In the genomic region with DNA sequence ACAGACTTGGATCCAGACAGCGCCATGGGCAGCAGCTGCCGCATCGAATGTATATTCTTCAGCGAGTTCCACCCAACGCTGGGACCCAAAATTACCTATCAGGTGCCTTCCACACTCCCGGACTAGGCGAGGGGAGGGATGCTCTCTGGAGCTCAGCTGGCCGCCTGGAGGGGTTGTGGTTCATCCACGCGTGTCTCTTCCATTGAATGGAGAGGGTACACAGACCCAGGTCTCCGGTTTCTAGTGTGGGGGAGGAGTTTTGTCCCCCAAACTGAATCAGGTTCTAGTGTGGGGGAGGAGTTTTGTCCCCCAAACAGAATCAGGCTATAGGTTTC, we compare ENCODE assay signal across 8 mouse cellular contexts. TPM values are rescaled to one million over a fixed set of nuclear protein-coding genes. Genes with fewer than 3 reads are reported as not detected.
A peak's percentile ranks its signal among the peaks of the same experiment; 100 is the strongest.
DNase-seq lines count a peak whose midpoint lies in the region; ATAC-seq and TF ChIP-seq lines count a peak whose summit lies in the region.

No protein-coding gene starts in this region.

- H3K27ac ChIP-seq in kidney, embryonic 14.5 days (ENCODE audit: low read depth, low read length): 0 out of 2 replicates have a peak overlapping the region, but pooled peaks have one; percentile 44
- H3K27ac ChIP-seq in cortical plate, adult 2 months (ENCODE audit: insufficient read depth, low read length): no peak overlapping the region
- no peak overlapping the region for H3K27ac ChIP-seq in intestine, embryonic 14.5 days (ENCODE audit: low read depth)
- H3K27ac ChIP-seq in midbrain, embryonic 16.5 days (ENCODE audit: low read length): peak overlapping the region; percentile 73

- TF ChIP-seq CTCF in cortical plate, adult 2 months (IDR thresholded peaks at IDR 0.05; ENCODE audit: extremely low read depth, insufficient read depth, low read length): no peak

- H3K27me3 ChIP-seq in kidney, embryonic 14.5 days (ENCODE audit: control insufficient read depth, insufficient read depth, low read length): no peaks in the 10 kb centered on the region
- no peaks in the 10 kb centered on the region for H3K27me3 ChIP-seq in intestine, embryonic 14.5 days (replicated peaks; ENCODE audit: control insufficient read depth, insufficient read depth, low read length)
- H3K27me3 ChIP-seq in midbrain, embryonic 16.5 days (ENCODE audit: control insufficient read depth, insufficient read depth, low read depth, low read length): no peaks in the 10 kb centered on the region

- peak; percentile 24 for ATAC-seq in kidney, embryonic 14.5 days (ENCODE audit: low FRiP score, low TSS enrichment)
- ATAC-seq in intestine, embryonic 14.5 days (replicated peaks; ENCODE audit: low FRiP score, low TSS enrichment, low read depth): peak; percentile 21; the same call in 1 of the 2 replicates
- peak; percentile 5; the same call in 1 of the 2 replicates for ATAC-seq in midbrain, embryonic 16.5 days

- H3K9me3 ChIP-seq in kidney, embryonic 14.5 days (ENCODE audit: control insufficient read depth, low read length): no peaks in the 10 kb centered on the region
- H3K9me3 ChIP-seq in intestine, embryonic 14.5 days (ENCODE audit: control insufficient read depth, low read length): no peaks in the 10 kb centered on the region
- H3K9me3 ChIP-seq in midbrain, embryonic 16.5 days (replicated peaks; ENCODE audit: control insufficient read depth, low read length, poor library complexity, severe bottlenecking): no peaks in the 10 kb centered on the region

- peak overlapping the region; percentile 77 for H3K4me2 ChIP-seq in kidney, embryonic 14.5 days (replicated peaks; ENCODE audit: low read depth, low read length)
- H3K4me2 ChIP-seq in intestine, embryonic 14.5 days (ENCODE audit: low read length): peak overlapping the region; percentile 97
- peak overlapping the region; percentile 97 for H3K4me2 ChIP-seq in midbrain, embryonic 16.5 days (ENCODE audit: low read length)

- DNase-seq in kidney, postnatal 4 days: no peak
- no peak for DNase-seq in intestine, embryonic 14.5 days (ENCODE audit: low spot score)
- DNase-seq in spleen, postnatal 4 days (ENCODE audit: low spot score in 2 of 2): no peak
- no peak for DNase-seq in adrenal gland, adult 2 months
- no peak for DNase-seq in cerebellum, postnatal 25 days

- H3K4me3 ChIP-seq in kidney, embryonic 14.5 days (ENCODE audit: low read length): peak overlapping the region; percentile 45
- H3K4me3 ChIP-seq in cortical plate, adult 2 months (ENCODE audit: insufficient read depth, low read length): peak overlapping the region; percentile 51
- H3K4me3 ChIP-seq in intestine, embryonic 14.5 days (ENCODE audit: low read depth, low read length): peak overlapping the region; percentile 87
- H3K4me3 ChIP-seq in midbrain, embryonic 16.5 days (ENCODE audit: low read depth, low read length): peak overlapping the region; percentile 69

- peaks cover 40% of the 10 kb centered on the region for H3K36me3 ChIP-seq in kidney, embryonic 14.5 days (ENCODE audit: control insufficient read depth, insufficient read depth, low read length)
- H3K36me3 ChIP-seq in intestine, embryonic 14.5 days (ENCODE audit: control insufficient read depth, insufficient read depth, low read length): peaks cover 50% of the 10 kb centered on the region
- H3K36me3 ChIP-seq in midbrain, embryonic 16.5 days (ENCODE audit: control insufficient read depth, insufficient read depth, low read length): peaks cover 34% of the 10 kb centered on the region

- peaks cover 16% of the 10 kb centered on the region for H3K4me1 ChIP-seq in kidney, embryonic 14.5 days (ENCODE audit: control insufficient read depth, insufficient read depth, low read length)
- H3K4me1 ChIP-seq in cortical plate, adult 2 months (ENCODE audit: control insufficient read depth, insufficient read depth, low read length): no peaks in the 10 kb centered on the region
- H3K4me1 ChIP-seq in intestine, embryonic 14.5 days (replicated peaks; ENCODE audit: control insufficient read depth, insufficient read depth, low read length): peaks cover 23% of the 10 kb centered on the region
- peaks cover 33% of the 10 kb centered on the region for H3K4me1 ChIP-seq in midbrain, embryonic 16.5 days (ENCODE audit: control insufficient read depth, insufficient read depth, low read length)

- H3K9ac ChIP-seq in kidney, embryonic 14.5 days (ENCODE audit: low read depth, low read length): peak overlapping the region; percentile 65
- H3K9ac ChIP-seq in intestine, embryonic 14.5 days (ENCODE audit: low read length): peak overlapping the region; percentile 55
- peak overlapping the region; percentile 74 for H3K9ac ChIP-seq in midbrain, embryonic 16.5 days (ENCODE audit: low read depth, low read length)

- TF ChIP-seq POLR2A in cortical plate, adult 2 months (IDR thresholded peaks at IDR 0.05; ENCODE audit: extremely low read depth, insufficient read depth, low read length): no peak

- WGBS in kidney, embryonic 14.5 days: under 1% methylated on average over 11 of the region's 11 CpGs
- under 1% methylated on average over 11 of the region's 11 CpGs for WGBS in intestine, embryonic 14.5 days
- 2% methylated on average over 11 of the region's 11 CpGs for WGBS in midbrain, embryonic 16.5 days

RNA-seq across cellular contexts. Expression of a gene that starts 0.3 kb away (rescaled TPM):
- polyA plus RNA-seq in kidney, embryonic 14.5 days (2014; fragmentation: Nextera tagmentation; extraction: Ambion mirVana): 41.0 and 48.6 TPM in 2 replicates
- 66.7 and 67.2 TPM in 2 replicates for polyA plus RNA-seq in cortical plate, adult 2 months (2012; rRNA removed)
- 34.8 and 42.2 TPM in 2 replicates for polyA plus RNA-seq in intestine, embryonic 14.5 days (2014; fragmentation: Nextera tagmentation; extraction: Ambion mirVana)
- 76.2 and 82.2 TPM in 2 replicates for polyA plus RNA-seq in midbrain, embryonic 16.5 days (2015; fragmentation: Nextera tagmentation; extraction: Ambion mirVana)
- total RNA-seq in adrenal gland, adult 2 months (2021): 10 to 100 TPM; 27.9 to 31.5 TPM
- polyA plus RNA-seq in adrenal gland, adult 2 months (2012; rRNA removed): 24.2 and 31.9 TPM in 2 replicates

RNA-seq across cellular contexts. Expression of a gene that starts 0.3 kb away (rescaled TPM):
- 28.7 and 32.3 TPM in 2 replicates for polyA plus RNA-seq in kidney, embryonic 14.5 days (2014; fragmentation: Nextera tagmentation; extraction: Ambion mirVana)
- 29.5 and 31.3 TPM in 2 replicates for polyA plus RNA-seq in cortical plate, adult 2 months (2012; rRNA removed)
- polyA plus RNA-seq in intestine, embryonic 14.5 days (2014; fragmentation: Nextera tagmentation; extraction: Ambion mirVana): 27.1 and 30.8 TPM in 2 replicates
- 44.4 and 50.7 TPM in 2 replicates for polyA plus RNA-seq in midbrain, embryonic 16.5 days (2015; fragmentation: Nextera tagmentation; extraction: Ambion mirVana)
- total RNA-seq in adrenal gland, adult 2 months (2021): 10 to 100 TPM; 14.6 to 22.0 TPM
- polyA plus RNA-seq in adrenal gland, adult 2 months (2012; rRNA removed): 59.1 and 68.0 TPM in 2 replicates

RNA-seq across cellular contexts. Expression of a gene that starts 4.8 kb away (rescaled TPM):
- 0.76 and 1.7 TPM in 2 replicates for polyA plus RNA-seq in kidney, embryonic 14.5 days (2014; fragmentation: Nextera tagmentation; extraction: Ambion mirVana)
- polyA plus RNA-seq in cortical plate, adult 2 months (2012; rRNA removed): 6.0 and 6.7 TPM in 2 replicates
- 0.54 TPM in 1 of 2 replicates, not detected in the other for polyA plus RNA-seq in intestine, embryonic 14.5 days (2014; fragmentation: Nextera tagmentation; extraction: Ambion mirVana)
- polyA plus RNA-seq in midbrain, embryonic 16.5 days (2015; fragmentation: Nextera tagmentation; extraction: Ambion mirVana): 3.5 and 6.1 TPM in 2 replicates
- total RNA-seq in adrenal gland, adult 2 months (2021): under 1 TPM; 0.45 to 0.52 TPM
- 0.37 and 0.61 TPM in 2 replicates for polyA plus RNA-seq in adrenal gland, adult 2 months (2012; rRNA removed)

RNA-seq across cellular contexts. Expression of a gene that starts 8.6 kb away (rescaled TPM):
- polyA plus RNA-seq in kidney, embryonic 14.5 days (2014; fragmentation: Nextera tagmentation; extraction: Ambion mirVana): 45.0 and 49.9 TPM in 2 replicates
- 35.4 and 36.5 TPM in 2 replicates for polyA plus RNA-seq in cortical plate, adult 2 months (2012; rRNA removed)
- 46.7 and 47.6 TPM in 2 replicates for polyA plus RNA-seq in intestine, embryonic 14.5 days (2014; fragmentation: Nextera tagmentation; extraction: Ambion mirVana)
- polyA plus RNA-seq in midbrain, embryonic 16.5 days (2015; fragmentation: Nextera tagmentation; extraction: Ambion mirVana): 45.2 and 47.2 TPM in 2 replicates
- total RNA-seq in adrenal gland, adult 2 months (2021): 10 to 100 TPM; 43.2 to 48.1 TPM
- 84.2 and 96.5 TPM in 2 replicates for polyA plus RNA-seq in adrenal gland, adult 2 months (2012; rRNA removed)

RNA-seq across cellular contexts. Expression of a gene that starts 9.0 kb away (rescaled TPM):
- polyA plus RNA-seq in kidney, embryonic 14.5 days (2014; fragmentation: Nextera tagmentation; extraction: Ambion mirVana): 53.2 and 60.1 TPM in 2 replicates
- polyA plus RNA-seq in cortical plate, adult 2 months (2012; rRNA removed): 24.4 and 24.5 TPM in 2 replicates
- 54.4 and 59.9 TPM in 2 replicates for polyA plus RNA-seq in intestine, embryonic 14.5 days (2014; fragmentation: Nextera tagmentation; extraction: Ambion mirVana)
- 45.3 and 49.4 TPM in 2 replicates for polyA plus RNA-seq in midbrain, embryonic 16.5 days (2015; fragmentation: Nextera tagmentation; extraction: Ambion mirVana)
- 10 to 100 TPM; 15.5 to 18.6 TPM for total RNA-seq in adrenal gland, adult 2 months (2021)
- 15.3 and 16.7 TPM in 2 replicates for polyA plus RNA-seq in adrenal gland, adult 2 months (2012; rRNA removed)

Comparison
In these comparisons a context has a peak if more than half of its experiments do, and no peak if none do; other contexts are left out.
1. H3K27ac ChIP-seq: peak in kidney, embryonic 14.5 days (single experiment) and midbrain, embryonic 16.5 days (single experiment); none in cortical plate, adult 2 months (single experiment) and intestine, embryonic 14.5 days (single experiment).
2. Peak in every context shown above with its lines, with median percentiles within 50 percentile points of each other: ATAC-seq, H3K4me2 ChIP-seq, H3K4me3 ChIP-seq and H3K9ac ChIP-seq.